Mouse (Mus musculus) cerebellum, adult 2 months (tissue): ENCODE measurements around the gene Slc24a1.

Source experiments
- CTCF ChIP-seq: fragments of 200-500 bp; IDR thresholded peaks from 2 replicates; pipeline ENCODE4 v1.5.1; 2011; ENCODE audit warnings: low read depth, mild to moderate bottlenecking, control low read depth, low read length, moderate library complexity, borderline replicate concordance; ENCODE audit not compliant: insufficient read depth
- POLR2A ChIP-seq: fragments of 200-500 bp; IDR thresholded peaks from 2 replicates; pipeline ENCODE4 v1.6.1; 2011; ENCODE audit warnings: low read length, control low read depth, borderline replicate concordance; ENCODE audit not compliant: insufficient read depth

DNA sequence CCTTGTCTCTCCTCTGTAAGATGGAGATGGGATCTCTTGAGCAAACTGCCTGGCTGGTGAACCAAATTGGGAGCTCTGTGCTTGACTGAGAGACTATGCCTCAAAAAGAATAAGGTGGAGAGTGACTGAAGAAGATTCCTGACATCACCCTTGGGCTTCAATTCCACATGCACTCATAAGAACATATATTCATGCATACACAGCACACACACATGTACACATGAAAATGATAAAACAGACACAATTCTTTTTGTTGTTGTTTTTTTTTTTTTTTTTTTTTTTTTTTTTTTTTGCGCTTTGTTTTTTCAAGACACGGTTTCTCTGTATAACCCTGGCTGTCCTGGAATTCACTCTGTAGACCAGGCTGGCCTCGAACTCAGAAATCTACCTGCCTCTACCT, 5.9 kb upstream of the Slc24a1 start:
- no peak for TF ChIP-seq CTCF
- no peak for TF ChIP-seq POLR2A
